Mouse (Mus musculus) ovary, postnatal 10 days (tissue): ENCODE data around the gene Ercc6.
A peak's percentile ranks its signal among the peaks of the same experiment; 100 is the strongest.

Experiments used
- DNase-seq: peaks from one replicate; pipeline ENCODE4 v3.0.0; 2022; ENCODE audit warnings: low spot score

Gene Ercc6

GRCm38 (mm10) chr14:32578420-32578819 is 65.1 kb downstream of the Ercc6 start:
- DNase-seq, result no peak

GRCm38 (mm10) chr14:32583696-32584095 is 70.4 kb downstream of the Ercc6 start:
- no peak for DNase-seq

- DNase-seq, result peak; percentile 70
These were observed 73.9 kb downstream of the Ercc6 start for GRCm38 (mm10) chr14:32587013-32587784.

- no peak for DNase-seq
These were observed 77.1 kb downstream of the Ercc6 start for GRCm38 (mm10) chr14:32590377-32590776.

GRCm38 (mm10) chr14:32597232-32598231 is 84.2 kb downstream of the Ercc6 start:
- peak; percentile 59 for DNase-seq

GRCm38 (mm10) chr14:32598437-32599219 is 85.3 kb downstream of the Ercc6 start:
- DNase-seq, result no peak

- no peak for DNase-seq
These were observed 86.1 kb downstream of the Ercc6 start, which contains the start of gene Prrxl1 for GRCm38 (mm10) chr14:32599290-32600041. Gene Prrxl1, plus strand, starts transcription at chr14:32599407.

- DNase-seq, result no peak
These were observed 86.8 kb downstream of the Ercc6 start for GRCm38 (mm10) chr14:32600110-32600509.

- no peak for DNase-seq
These were observed 92.2 kb downstream of the Ercc6 start for GRCm38 (mm10) chr14:32605508-32605907.

- no peak for DNase-seq
These were observed 93.0 kb downstream of the Ercc6 start for GRCm38 (mm10) chr14:32606316-32606715.

GRCm38 (mm10) chr14:32609392-32609791 is 96.1 kb downstream of the Ercc6 start:
- DNase-seq, result no peak

GRCm38 (mm10) chr14:32617253-32617652 is 103.9 kb downstream of the Ercc6 start:
- no peak for DNase-seq

- no peak for DNase-seq
These were observed 110.9 kb downstream of the Ercc6 start for GRCm38 (mm10) chr14:32624245-32624644.

GRCm38 (mm10) chr14:32624811-32625210 is 111.5 kb downstream of the Ercc6 start:
- DNase-seq, result no peak

- DNase-seq, result no peak
These were observed 114.0 kb downstream of the Ercc6 start for GRCm38 (mm10) chr14:32627271-32627670.

GRCm38 (mm10) chr14:32628584-32628983 is 115.3 kb downstream of the Ercc6 start:
- no peak for DNase-seq
